Mouse (Mus musculus) C2C12 (cell line): ENCODE measurements around the gene Adam22. TPM values are rescaled to one million over a fixed set of nuclear protein-coding genes. Genes with fewer than 3 reads are reported as not detected.

Experiments used
- H3K27me3 ChIP-seq: one replicate; pipeline ENCODE4 v1.6.1; 2011; ENCODE audit not compliant: control insufficient read depth, insufficient read depth, insufficient read length
- H3K36me3 ChIP-seq: one replicate; pipeline ENCODE4 v1.6.1; 2011; ENCODE audit not compliant: control insufficient read depth, insufficient read depth
- H3K4me3 ChIP-seq: one replicate; pipeline ENCODE4 v1.5.1; 2011; ENCODE audit warnings: mild to moderate bottlenecking, control low read depth; ENCODE audit not compliant: poor library complexity, insufficient read depth, severe bottlenecking
- H3K79me2 ChIP-seq: one replicate; pipeline ENCODE4 v1.6.1; 2011; ENCODE audit not compliant: control insufficient read depth, insufficient read depth
- H3K79me3 ChIP-seq: one replicate; pipeline ENCODE4 v1.6.1; 2011; ENCODE audit warnings: low read depth, control low read depth
- H3ac ChIP-seq: one replicate; pipeline ENCODE3; 2011; ENCODE audit warnings: low read depth; ENCODE audit not compliant: control insufficient read depth, insufficient read length
- CEBPB ChIP-seq: IDR thresholded peaks from one replicate; pipeline ENCODE4 v1.6.1; 2011; ENCODE audit warnings: low read depth, mild to moderate bottlenecking, control low read depth, moderate library complexity
- CTCF ChIP-seq: IDR thresholded peaks from one replicate; pipeline ENCODE4 v1.5.1; 2011; ENCODE audit not compliant: control insufficient read depth, insufficient read depth, insufficient read length
- FOSL1 ChIP-seq: IDR thresholded peaks from one replicate; pipeline ENCODE4 v1.8.0; 2011; ENCODE audit warnings: mild to moderate bottlenecking, low read length; ENCODE audit not compliant: poor library complexity, insufficient read depth, severe bottlenecking
- MAX ChIP-seq: IDR thresholded peaks from one replicate; pipeline ENCODE4 v1.6.1; 2011; ENCODE audit warnings: mild to moderate bottlenecking, control low read depth
- MYOD1 ChIP-seq: IDR thresholded peaks from one replicate; pipeline ENCODE4 v1.6.1; 2011; ENCODE audit warnings: low read depth; ENCODE audit not compliant: control insufficient read depth, insufficient read length
- MYOG ChIP-seq: IDR thresholded peaks from one replicate; pipeline ENCODE4 v1.6.1; 2011; ENCODE audit not compliant: control insufficient read depth, insufficient read length; ENCODE audit errors: extremely low read depth
- USF1 ChIP-seq: IDR thresholded peaks from one replicate; pipeline ENCODE4 v1.6.1; 2011; ENCODE audit warnings: low read depth, mild to moderate bottlenecking, control low read depth, moderate library complexity
- polyA plus RNA-seq: library from polyadenylated mRNA; unstranded; fragments of >200 nt; fragmentation: generic; extraction: Trizol; gene quantifications from one replicate; pipeline ENCODE4 v1.2.1, GENCODE M21; 2012; ENCODE audit warnings: missing spikeins

Gene Adam22
- polyA plus RNA-seq, 1 experiment = 0.07 TPM

DNA sequence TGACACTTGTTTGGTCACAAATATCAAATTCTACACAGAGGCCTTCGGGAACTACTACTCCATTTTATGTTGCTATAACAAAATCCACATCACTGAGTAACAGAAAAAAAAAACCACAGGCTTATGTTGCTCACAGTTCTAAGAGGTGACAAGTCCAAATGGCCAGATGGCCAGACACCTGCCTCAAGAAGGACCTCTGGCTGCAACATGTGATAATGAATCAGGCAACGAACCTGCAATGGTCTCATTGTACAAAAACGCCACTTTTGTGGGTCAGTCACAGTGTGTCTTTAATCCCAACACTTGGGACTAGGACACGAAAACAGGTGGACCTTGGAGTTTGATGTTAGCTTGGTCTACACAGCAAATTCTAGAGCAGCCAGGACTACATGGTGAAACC lies 26.3 kb downstream of the Adam22 start:
- Histone ChIP-seq H3K79me2 (no peaks in the 10 kb centered on the region), H3K4me3 (no peak overlapping the region), H3K36me3 (no peaks in the 10 kb centered on the region), H3K27me3 (no peaks in the 10 kb centered on the region), H3K79me3 (no peaks in the 10 kb centered on the region), H3ac (no peak overlapping the region)
- TF ChIP-seq CEBPB (no peak), FOSL1 (no peak), MYOG (no peak)

GRCm38 (mm10) chr5:8327645-8328269 lies 40.2 kb downstream of the Adam22 start:
- Histone ChIP-seq H3K4me3 (no peak overlapping the region), H3K79me3 (no peaks in the 10 kb centered on the region), H3ac (no peak overlapping the region), H3K27me3 (peaks cover 9% of the 10 kb centered on the region), H3K36me3 (no peaks in the 10 kb centered on the region), H3K79me2 (no peaks in the 10 kb centered on the region)
- no peak for TF ChIP-seq MYOD1

GRCm38 (mm10) chr5:8326671-8327070 lies 41.3 kb downstream of the Adam22 start:
- H3ac ChIP-seq = no peak overlapping the region
- no peaks in the 10 kb centered on the region for H3K79me3 ChIP-seq
- H3K79me2 ChIP-seq = no peaks in the 10 kb centered on the region
- H3K27me3 ChIP-seq = peaks cover 9% of the 10 kb centered on the region
- TF ChIP-seq MYOG (no peak), MAX (no peak), CEBPB (no peak), CTCF (no peak), MYOD1 (no peak), USF1 (no peak), FOSL1 (no peak)
- no peak overlapping the region for H3K4me3 ChIP-seq
- H3K36me3 ChIP-seq = no peaks in the 10 kb centered on the region

- H3K27me3 ChIP-seq = no peaks in the 10 kb centered on the region
- H3ac ChIP-seq = no peak overlapping the region
- H3K79me3 ChIP-seq = no peaks in the 10 kb centered on the region
- peak; percentile 90 for TF ChIP-seq CEBPB
- no peak for TF ChIP-seq MAX
- TF ChIP-seq MYOG = no peak
- TF ChIP-seq MYOD1 = no peak
- H3K36me3 ChIP-seq = no peaks in the 10 kb centered on the region
- no peaks in the 10 kb centered on the region for H3K79me2 ChIP-seq
- H3K4me3 ChIP-seq = no peak overlapping the region
Measured at GRCm38 (mm10) chr5:8312324-8312723, 55.6 kb downstream of the Adam22 start.

DNA sequence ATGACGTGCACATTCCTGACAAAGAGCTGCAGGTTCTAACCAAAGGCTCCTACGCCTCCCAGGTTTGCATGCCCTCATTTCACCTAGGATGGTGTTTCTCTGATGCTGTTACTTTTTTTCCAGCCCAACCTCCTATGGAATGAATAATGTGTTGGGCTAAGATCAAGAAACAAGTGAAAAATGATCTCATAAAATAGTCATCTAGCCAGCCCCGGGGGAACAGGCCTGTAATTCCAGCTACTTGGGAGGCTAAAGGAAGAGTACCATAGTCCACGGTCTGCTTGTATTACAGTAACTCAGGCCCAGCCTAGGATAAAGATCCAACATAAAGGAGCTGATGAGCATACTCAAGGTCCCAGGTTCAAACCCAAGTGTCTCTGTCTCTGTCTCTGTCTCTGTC lies 57.1 kb downstream of the Adam22 start:
- H3K79me3 ChIP-seq = no peaks in the 10 kb centered on the region
- no peaks in the 10 kb centered on the region for H3K36me3 ChIP-seq
- no peak overlapping the region for H3ac ChIP-seq
- no peaks in the 10 kb centered on the region for H3K79me2 ChIP-seq
- H3K27me3 ChIP-seq = no peaks in the 10 kb centered on the region
- no peak overlapping the region for H3K4me3 ChIP-seq
- TF ChIP-seq CTCF (no peak), USF1 (no peak), CEBPB (no peak), MYOG (no peak), FOSL1 (no peak), MAX (no peak), MYOD1 (no peak)

DNA sequence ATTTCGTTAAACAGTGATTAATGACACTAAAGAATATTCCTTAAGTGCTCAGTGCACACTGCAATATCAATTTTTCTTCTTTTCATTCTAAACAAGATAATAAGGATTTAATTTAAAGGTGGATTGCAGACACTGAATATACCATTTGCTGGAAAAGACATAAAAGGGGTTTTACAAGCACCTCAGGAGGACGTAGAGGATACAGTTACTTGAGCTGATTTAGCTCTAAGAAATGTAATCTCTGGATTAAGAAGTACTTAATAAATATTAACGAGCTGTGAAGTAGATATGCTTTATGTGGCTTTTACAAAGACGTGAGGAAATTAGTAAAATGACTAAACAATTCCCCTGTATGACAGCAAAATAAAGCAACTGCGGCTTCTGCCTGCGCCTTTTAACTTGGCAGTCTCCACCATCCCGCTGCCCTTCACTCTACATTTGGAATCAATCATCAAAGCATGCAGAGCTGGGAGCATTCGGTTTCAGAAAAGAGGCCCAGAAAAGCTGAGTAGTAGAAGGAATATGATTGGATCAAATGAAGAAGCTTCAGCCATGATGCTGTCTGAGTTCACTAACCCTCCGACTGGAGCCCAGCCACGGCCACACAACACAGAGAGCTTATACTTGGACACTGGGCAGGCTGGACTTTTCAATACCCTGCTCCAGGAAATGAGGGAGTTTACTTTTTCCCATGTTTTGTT lies 70.1 kb downstream of the Adam22 start:
- no peaks in the 10 kb centered on the region for H3K27me3 ChIP-seq
- TF ChIP-seq USF1 (no peak), CEBPB (no peak), MAX (no peak), CTCF (no peak), MYOD1 (no peak), MYOG (no peak), FOSL1 (no peak)
- no peak overlapping the region for H3ac ChIP-seq
- H3K4me3 ChIP-seq = no peak overlapping the region
- no peaks in the 10 kb centered on the region for H3K79me2 ChIP-seq
- H3K79me3 ChIP-seq = no peaks in the 10 kb centered on the region
- H3K36me3 ChIP-seq = no peaks in the 10 kb centered on the region
